Mouse (Mus musculus) skeletal muscle tissue, adult 2 months (tissue): Measurements from ENCODE around the gene Trim24.

ENCODE experiments used
- DNase-seq: peaks from one replicate; pipeline ENCODE4 v3.0.0-alpha.2; 2012; ENCODE audit warnings: low read depth, low spot score

Trim24 gene

DNA sequence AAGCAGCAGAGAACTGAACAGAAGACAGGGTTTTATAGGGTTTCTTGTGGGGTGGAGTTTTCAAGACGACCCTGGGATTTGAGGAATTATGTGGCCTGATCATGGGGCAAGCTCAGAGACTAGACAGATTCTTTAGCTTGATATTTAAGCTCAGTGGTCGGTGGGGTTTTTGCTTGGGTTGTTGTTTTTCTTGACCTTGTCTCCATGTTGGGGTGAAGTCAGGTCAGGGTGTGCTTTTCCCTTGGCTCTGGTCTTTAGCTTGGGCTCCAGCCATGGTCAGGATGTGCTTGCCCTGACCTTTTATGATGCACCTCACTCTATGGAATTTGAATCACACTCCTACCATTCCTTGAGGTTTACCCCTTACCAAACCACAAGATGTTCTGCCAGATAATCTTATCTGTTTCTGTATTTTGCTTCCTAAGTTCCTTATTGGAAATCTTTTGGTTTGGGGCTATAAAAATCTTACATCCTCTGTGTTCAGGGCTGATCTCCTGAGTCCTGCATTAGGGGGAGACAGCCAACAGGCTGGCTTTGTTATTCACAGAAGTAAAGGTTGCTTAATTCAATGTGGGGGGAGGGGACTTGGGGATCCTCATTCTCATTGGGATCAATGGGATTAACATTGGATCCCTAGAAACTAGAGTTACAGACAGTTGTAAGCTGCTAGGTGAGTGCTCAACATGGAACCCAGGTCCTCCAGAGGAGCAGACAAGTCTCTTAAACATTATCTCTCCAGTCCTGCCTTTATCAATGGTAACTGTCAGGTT, 6.5 kb upstream of the Trim24 start:
- DNase-seq: peak; percentile 45

DNA sequence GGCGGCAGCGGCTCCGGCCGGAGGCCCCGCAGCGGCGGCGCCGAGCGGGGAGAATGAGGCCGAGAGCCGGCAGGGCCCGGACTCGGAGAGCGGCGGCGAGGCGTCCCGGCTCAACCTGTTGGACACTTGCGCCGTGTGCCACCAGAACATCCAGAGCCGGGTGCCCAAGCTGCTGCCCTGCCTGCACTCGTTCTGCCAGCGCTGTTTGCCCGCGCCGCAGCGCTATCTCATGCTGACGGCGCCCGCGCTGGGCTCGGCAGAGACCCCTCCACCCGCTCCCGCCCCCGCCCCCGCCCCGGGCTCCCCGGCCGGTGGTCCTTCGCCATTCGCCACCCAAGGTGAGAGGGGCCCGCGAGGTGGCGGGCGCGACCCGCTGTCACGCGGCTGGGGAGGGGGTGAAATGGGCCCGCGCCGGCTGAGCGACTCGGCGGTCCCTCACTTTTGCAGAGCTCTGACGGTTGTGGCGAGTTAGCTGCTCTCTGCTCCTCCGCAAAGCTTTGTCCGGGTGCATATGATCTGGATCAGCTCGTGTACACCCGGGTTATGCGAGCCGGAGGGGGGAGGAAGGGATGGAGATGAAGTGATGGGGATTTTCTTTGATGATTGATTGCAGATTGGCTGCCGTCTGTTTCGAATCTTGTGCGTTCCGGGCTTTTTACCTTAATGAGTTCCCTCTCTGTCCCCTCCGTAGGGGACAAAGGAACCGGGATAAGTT, 683 bp downstream of the Trim24 start:
- DNase-seq: peak; percentile 24

DNA sequence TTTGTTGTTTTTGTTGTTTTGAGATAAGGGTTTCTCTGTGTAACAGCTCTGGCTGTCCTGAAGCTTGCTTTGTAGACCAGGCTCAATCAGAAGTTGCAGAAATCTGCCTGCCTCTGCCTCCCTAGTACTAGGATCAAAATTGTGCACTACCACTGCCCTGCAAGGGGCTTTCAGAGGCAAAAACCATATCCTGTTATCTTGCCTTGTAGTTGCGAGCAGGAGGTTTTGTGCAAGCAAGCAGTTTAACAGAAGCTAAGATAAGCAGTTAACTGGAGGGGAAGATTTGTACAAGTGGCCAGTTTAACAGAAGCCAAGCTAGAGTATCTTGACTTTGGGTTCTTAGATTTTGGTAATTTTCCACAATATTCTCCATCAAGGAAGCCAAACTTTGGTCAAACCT, 2.2 kb downstream of the Trim24 start:
- DNase-seq: no peak

DNA sequence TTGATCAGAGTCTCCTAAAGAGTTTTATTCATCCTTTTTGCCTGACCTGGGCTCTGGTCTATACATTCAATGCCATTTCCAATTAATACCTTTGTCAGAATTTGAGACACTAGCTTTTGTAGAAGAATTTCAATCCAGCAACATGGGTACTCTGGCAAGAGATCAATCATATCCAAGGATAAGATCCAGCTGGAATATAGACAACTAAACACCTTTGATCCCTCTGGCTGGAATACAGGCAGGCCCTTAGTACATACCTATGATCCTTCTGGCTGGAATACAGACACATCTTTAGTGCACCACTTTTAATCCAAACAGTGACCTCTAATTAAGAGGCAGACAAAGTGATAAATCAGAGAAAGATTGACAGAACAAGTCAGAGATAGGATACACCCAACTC, 3.1 kb downstream of the Trim24 start:
- DNase-seq: no peak

DNA sequence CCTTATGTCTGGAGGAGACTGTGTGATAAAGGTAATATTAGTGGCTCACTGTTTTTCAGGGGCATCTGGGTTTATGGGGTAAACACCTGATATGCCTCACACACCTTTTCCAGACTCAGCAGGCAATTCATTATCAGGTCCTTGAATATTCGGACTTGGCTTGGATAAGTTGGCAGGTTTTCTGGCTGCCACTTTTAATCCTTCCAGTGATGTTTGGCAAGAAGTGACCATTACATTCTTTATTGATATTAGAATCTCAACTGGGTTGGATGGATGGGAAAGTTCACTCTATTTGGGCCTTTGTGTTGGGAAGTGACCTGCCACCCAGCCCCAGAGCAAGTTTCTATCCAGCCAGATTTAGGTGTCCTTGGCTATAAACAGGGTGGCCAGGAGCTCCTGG, 7.6 kb downstream of the Trim24 start:
- no peak for DNase-seq

DNA sequence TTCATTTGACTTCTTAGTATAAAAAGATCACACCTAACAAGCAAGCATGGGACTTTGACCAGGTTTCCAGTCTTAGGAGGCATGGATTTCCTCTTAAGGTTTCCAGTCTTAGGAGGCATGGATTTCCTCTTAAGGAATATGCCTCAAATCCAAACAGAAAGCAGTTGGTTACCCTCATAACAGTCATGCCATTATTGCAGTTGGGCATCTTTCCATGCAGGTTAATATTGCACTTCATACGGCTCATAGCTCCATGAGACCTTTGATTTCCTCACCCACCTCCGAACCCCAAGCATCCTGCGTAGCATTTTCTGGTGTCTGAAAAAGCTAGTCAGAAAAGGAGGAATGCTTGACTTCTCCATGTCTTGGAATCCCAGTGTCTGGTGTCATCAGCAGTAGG, 10.0 kb downstream of the Trim24 start:
- DNase-seq: no peak

DNA sequence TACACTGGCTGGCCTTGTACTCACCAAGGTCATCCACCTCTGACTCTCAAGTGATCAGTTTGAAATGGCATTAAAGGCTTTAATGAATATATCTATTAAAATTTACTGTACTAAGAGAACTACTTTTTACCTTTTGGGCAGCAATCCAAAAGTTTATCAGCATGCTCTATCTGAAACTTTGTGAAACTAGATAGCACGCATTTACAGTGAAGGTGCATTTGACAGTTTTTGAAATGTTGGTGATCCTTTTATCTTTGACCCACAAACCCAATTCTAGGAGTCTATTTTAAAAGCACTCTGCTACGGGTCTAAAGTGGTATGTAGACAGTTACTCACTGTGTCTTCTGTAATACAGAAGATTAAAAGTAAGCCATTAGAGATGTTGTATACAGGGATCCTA, 23.0 kb downstream of the Trim24 start:
- DNase-seq: no peak

DNA sequence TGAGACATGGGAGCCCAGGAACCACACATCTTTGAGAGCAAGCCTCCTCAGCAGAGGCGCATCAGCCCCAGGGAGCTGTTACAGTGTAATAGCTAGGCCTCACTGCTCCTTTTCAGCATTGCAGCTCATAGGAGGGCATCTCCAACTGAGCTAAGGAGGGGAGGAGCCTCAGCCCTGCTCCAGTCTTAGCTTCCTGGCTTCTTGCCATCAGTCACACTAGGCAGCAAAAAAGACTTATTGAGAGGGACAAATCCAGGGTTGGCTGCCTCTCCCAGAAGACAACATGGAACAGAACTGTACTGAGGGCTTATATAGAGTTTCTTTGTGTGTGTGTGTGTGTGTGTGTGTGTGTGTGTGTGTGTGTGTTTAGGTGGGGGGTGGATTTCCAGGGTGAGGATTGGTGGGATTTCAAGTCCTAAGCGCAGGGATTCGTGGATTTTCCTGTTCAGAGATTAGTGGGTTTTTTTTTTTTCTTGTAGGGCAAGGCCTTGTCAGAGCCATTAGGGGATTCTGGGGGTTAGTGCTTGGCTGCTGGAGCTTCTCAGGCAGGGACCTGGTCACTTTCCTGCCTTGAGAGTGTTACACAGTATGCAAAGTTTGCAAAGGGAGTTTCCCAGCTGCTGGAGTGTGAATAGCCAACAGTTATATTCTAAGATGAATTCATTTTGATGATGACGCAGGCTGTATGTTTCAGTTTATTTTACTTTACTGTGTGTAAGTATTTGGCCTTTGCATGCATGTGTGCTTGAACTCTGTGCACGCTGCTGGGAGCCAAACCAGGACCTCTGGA, 25.2 kb downstream of the Trim24 start:
- peak; percentile 36 for DNase-seq

DNA sequence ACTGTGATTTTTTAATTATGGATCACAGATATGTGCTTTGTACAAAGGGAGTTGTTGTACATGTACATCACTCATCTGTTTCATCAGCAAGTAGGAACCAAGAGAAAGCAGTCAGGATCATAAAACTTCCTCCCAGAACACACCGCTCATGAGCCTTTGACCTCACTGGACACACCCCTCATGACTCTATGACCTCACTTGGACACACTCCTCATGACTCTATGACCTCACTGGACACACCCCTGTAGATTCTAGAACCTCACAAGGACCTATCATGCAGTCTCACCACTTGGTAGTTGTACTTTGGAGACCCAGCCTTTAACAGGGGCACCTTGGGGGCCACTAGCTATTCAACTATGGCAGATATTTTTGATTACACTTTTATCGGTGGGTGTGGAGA, 29.6 kb downstream of the Trim24 start:
- no peak for DNase-seq

DNA sequence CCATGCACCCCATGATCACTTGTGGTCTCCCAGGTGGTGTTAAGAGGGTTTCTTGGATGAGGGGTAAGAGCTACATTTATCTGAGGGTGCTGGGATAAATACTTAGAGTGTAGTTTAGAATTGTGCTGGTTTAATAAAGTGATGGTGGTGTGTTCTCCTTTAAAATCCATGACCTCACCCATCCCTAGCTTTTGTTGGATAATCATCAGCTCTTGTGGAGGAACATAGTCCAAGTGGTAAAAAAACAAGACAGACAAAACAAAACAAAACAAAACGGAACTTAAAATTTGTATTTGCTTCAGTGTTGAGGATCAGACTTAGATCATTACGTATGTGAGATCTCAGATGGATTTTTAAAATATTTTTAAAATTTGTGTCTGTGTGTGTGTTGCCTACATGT, 31.2 kb downstream of the Trim24 start:
- DNase-seq: no peak

DNA sequence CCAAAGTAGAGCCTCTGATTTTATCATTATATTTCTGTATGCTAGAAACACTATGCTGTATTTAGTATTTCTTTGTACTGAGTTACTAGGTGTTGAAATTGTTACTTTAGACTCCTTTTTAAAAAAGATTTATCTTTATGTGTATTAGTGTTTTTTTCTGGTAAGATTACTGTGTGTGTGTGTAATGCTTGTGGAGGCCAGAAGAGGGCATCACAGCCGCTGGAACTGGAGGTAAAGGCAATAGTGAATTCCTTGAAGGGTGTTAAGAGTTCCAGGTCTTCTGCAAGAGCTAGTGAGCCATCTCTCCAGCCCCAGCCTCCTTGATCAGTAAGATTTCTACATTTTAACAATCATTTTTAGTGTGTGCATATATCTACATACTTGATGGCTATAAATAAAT, 33.2 kb downstream of the Trim24 start:
- no peak for DNase-seq

DNA sequence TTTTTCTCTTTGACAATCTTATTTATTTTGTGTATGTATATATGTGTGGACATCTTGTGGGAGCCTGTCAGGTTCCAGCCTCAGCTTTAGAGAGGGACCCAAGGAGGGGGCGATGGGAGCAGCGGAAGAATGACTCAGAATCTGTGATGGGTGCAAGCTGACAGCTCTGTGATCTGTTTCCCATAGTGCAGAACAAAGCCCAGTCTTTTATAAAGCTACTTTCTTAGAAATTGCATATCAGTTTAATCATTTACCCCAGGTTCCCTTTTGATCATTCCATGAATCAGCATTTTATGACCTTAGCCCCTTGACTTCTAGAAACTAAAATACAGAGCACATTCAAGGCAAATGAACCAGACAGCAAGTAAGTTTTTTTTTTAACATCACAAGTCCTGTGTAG, 42.9 kb downstream of the Trim24 start:
- no peak for DNase-seq

DNA sequence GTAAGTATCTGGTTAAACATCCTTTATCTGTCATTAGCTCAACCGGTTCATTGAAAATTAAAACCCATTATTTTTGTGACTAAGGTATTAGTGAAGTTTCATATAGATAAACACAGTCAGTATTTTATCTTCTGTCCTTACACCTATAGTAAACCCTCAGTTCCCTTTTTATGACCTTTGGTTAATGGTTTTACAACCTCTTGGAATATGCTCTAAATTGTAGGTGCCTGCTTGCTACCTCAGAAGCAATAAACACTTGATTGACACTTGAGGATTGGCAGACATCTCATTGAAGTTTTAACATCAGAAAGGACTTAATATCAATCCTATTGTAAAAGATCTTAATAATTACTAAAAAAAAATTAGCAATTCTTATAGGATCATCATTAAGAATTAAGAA, 54.5 kb downstream of the Trim24 start:
- no peak for DNase-seq

DNA sequence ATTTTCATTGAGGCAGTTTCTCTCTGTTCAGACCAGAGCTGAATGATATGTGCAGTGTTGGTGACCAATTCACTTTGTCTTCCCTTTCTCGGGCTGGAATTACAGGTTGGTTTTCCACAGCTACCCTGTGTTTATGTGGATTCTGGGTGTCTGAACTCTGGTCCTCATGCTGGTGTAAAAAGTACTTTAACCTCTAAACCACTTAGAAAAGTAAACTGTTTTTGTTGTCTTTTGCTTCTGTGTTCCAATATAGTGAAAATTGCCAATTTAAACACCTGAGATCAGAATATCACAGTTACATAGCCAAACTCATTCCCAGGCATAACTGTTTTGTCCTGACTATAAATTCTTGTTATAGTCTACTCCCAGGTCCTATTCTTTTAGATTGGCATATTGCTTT, 56.1 kb downstream of the Trim24 start:
- DNase-seq: no peak

DNA sequence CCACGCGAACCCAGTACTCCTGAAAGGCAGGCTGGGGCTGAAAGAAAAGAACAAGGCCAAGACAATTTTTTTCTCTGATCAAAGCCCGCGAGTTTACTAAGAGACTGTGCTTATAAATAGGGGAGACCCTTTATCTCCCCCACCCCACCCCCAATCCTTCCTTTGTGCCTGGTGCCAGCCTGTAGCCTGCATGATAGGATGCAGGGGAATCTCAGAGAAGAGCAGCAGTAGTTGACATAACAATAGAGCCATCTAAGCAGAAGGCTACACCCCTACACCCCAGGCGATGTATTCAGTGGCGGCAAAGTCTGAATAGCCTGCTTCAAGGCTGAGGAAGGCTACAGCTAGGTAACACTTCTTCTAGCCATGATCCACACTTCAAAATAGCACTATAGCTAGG, 65.9 kb downstream of the Trim24 start:
- DNase-seq: no peak

DNA sequence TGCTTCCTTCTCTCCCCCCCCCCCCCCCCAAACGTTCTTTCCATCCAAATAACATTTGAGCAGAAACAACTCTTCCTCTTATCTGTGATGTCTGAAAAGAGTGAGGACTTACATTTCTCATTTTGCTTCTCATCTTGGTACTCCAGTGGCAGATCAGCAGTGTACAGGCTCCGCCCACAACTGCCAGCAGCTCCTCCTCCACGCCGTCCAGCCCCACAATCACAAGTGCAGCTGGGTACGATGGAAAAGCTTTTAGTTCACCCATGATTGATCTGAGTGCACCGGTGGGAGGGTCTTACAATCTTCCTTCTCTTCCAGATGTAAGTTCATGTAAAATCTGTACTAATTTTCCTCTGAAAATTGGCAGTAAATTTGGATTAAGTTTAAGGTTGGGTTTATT, 80.7 kb downstream of the Trim24 start:
- no peak for DNase-seq

DNA sequence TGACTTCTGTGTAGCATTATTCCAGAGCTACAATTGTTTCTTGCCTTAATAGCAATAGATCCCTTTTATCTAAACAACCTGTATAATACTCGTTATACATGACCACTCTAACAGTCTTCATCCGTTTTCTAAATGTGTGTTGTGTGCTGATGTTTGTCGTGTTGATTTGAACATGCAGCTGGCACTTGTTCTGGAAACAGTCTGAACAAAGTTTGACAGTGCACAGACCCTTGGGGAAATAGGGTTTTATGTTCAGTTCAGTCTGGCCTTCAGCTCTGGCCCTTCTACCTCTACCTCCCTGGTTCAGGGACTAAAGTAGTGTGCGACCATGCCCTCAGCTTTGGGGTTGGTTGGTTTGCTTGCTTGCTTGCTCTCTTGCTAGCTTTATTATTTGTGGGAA, 96.8 kb downstream of the Trim24 start:
- no peak for DNase-seq

DNA sequence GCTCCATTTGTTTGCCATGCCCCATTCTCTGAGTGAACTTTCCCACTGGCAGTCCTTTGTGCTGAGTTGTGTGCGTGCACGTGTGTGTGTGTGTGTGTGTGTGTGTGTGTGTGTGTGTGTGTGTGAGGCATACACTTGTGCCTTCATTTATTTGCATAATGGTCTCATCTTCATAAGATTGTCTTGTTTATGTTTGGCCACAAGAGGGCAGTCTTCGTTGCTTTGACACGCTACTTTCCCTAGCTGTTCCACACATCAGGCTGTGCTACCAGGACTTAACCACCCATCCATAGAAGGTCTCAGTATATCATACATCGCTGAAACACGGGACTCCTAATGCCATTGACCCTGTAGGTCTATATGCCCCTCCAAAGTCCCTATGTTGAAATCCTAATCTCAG, 136.8 kb downstream of the Trim24 start:
- peak; percentile 48 for DNase-seq

DNA sequence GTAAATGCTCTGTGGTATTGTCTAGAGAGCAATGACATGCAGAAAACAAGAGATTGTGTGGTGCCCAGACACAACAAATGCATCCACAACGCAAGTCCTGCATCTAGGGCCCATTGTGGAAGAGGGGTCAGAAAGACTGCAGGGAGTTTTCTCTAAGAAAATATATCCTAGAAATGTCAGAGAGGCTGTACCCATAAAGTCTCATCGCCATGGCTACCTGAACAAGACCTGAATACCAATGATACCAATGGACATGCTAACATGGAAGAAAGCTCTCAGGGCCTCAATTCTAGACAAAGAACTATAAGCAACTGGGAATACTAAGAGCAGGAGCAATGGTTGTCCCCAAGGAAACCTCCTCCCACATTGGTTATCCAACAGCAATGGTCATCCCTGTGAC, 142.2 kb downstream of the Trim24 start:
- no peak for DNase-seq
